Mouse (Mus musculus) forelimb bud, embryonic 11.5 days (tissue): ENCODE data around the gene Rasgrp4.

Experiments used
- DNase-seq: peaks from one replicate; pipeline ENCODE4 v3.0.0-alpha.2; 2012; ENCODE audit warnings: low read depth, low spot score

Gene Rasgrp4

GRCm38 (mm10) chr7:29146625-29147367 is 12.1 kb downstream of the Rasgrp4 start:
- DNase-seq: no peak

GRCm38 (mm10) chr7:29148771-29149170 is 14.1 kb downstream of the Rasgrp4 start:
- DNase-seq: no peak

- no peak for DNase-seq
These were observed 16.8 kb downstream of the Rasgrp4 start for GRCm38 (mm10) chr7:29151486-29151885.

DNA sequence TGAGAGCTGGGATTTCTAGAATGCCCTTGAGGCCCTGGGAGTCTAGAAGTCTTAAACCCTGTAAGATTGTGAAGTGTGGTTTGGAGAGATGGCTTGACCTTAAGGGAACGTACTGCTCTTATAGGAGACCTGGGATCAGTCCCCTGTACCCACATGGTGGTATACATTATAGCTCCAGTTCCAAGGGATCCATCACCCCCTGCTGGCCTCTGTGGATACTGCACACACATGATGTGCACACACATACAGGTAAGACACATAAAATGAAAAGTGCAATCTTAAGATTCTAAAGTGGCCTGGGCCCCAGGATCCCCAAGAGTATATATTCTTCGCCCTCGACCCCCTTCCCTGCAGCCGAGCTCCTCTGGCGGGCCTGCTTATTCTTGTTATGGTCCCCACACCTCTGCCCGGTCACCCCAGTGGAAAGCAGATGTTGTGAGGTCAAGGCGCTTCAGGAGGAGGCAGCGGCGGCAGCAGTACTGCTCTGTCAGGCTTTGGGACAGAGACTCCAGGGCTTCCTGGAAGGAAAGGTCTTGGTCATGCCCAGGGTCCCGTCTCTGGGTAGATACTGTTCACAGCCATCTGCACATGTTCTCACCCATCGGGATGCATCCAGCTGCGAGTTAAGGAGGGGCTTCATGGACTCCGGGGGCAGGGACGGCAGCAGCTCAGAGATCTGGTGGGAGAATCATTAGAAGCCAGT is 19.5 kb downstream of the Rasgrp4 start:
- DNase-seq: no peak

- peak; percentile 70 for DNase-seq
These were observed 20.7 kb downstream of the Rasgrp4 start for GRCm38 (mm10) chr7:29155196-29155837.

DNA sequence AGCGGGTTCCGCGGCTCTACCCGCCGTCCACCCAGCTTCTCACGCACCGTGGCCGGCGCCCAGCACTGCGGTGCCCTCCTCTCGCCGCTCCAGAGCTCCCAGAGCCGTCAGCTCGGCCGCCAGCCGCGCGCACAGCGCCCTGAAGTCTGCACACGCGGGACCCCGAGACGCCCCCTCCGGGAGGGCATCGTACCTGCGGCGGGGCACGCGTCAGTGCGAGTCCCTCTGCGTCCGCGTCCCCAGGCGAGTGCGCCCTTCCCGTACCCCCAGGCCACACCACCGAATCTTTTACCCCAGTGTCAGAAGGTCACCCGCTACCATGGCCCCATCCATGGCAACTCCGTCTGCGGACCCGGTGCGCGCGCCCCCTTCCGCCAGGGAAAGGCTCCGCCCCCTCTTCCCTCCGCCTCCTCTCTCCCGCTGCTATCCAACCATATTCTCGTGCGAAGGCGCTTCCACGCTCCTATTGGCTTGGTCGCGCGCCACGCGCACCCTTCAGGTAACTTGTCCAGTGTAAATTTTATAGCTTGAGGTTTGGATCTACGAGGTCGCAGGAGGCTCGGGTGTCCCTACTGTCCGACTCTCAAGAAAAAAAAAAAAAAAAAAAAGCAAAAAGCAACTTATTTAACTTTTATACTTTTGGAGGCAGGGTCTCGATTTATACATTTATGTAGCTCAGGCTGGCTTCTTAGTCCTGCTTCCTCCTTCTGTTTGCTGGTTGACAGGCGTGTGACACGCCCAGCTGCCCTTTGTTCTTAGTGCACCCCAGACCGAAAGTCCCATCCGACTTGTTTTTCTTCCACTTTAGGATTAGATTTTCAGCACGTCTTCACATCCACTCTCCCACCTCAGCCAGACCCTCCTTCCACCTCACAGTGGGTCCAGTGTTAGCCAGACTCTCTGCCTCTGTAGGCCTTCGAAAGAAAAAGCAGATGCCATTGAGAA is 21.5 kb downstream of the Rasgrp4 start, which contains the start of gene Fam98c:
Fam98c (minus strand) TSS at position 397 of the 945 bp plus-strand sequence.
- DNase-seq: peak; percentile 85

GRCm38 (mm10) chr7:29158264-29158663 is 23.6 kb downstream of the Rasgrp4 start:
- no peak for DNase-seq

GRCm38 (mm10) chr7:29162294-29162693 is 27.6 kb downstream of the Rasgrp4 start:
- no peak for DNase-seq

DNA sequence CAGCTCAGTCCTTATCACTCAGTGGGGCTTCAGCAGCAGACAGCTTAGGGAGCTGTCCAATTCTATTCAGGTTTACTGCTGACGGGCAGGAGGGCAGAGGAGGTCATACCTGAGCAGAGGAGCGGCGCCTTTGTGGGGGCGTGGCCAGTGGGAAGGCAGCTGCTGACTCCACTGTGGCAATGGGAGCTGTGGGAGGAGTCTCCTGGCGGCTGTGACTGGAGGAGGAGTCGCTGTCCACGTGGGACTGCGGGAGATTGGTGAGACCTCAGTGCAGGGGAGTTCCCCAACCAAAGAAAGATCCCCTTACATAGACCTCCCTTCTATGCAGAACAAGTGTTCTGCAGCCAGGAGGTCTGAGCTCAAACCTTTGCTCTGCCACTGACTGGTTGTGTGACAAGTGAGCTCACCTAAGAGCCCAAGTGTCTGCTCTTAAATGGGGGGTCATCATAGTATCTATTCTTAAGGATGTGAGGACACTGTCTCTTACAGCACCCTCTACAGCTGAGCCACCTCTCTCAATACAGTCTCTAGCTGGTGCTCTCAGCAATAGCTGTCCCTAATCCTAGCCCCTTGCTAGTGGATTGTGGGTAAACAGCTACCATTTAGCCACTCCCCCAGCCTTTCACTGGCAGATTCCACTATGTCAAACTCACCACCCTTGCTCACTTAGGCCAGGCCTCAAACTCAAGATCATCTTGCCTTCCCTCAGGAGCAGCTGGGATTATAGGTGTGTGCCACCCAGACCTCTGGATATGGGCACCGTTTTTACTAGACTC is 28.3 kb downstream of the Rasgrp4 start:
- no peak for DNase-seq

DNA sequence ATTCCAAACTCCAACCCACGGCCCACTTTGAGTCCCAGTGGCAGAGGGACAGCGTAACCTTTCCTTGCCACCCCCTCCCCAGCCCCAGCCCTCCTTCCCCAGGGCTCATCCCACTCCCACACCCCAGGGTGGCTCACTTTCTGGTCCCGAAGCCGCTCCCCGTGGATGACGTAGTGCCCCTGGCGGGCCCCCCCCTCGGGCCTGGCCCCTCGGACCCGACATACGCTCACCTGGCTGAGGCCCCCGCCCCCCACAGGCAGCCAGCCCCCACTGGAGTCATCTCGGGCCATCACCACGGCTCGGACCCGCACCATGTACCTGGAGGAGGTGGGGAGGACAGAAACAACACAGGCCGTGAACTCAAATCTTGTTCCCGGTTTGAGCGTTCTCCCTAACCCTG is 33.0 kb downstream of the Rasgrp4 start:
- no peak for DNase-seq

GRCm38 (mm10) chr7:29168121-29168695 is 33.6 kb downstream of the Rasgrp4 start:
- no peak for DNase-seq

DNA sequence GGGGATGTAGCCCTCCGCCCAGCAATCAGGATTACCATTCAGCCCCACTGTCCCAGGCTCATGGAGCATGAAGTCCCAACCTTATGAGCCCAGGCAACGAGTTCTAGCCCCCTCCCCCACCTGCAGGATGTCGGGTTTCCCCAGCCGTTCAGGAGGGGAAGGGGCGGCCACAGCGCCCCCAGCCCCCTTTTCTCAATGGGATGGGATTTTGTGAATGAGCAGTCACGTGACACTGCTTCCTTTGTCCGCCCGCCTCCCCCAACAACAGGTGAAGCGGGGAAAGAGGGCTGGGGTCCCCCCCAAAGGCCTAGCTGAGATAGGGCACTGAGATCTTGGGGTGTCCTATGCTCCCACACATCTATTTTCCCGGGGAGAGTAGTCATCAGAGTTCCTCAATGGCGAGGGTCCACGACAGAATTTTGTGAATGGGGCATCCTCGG is 34.2 kb downstream of the Rasgrp4 start:
- DNase-seq: no peak

GRCm38 (mm10) chr7:29169231-29170065 is 34.8 kb downstream of the Rasgrp4 start:
- peak; percentile 79 for DNase-seq

GRCm38 (mm10) chr7:29170066-29170754 is 35.6 kb downstream of the Rasgrp4 start, which contains the start of the genes Ggn and Spred3:
Ggn (plus strand) TSS chr7:29170210.
Spred3 (minus strand) TSS chr7:29170411.
- peak; percentile 53 for DNase-seq

DNA sequence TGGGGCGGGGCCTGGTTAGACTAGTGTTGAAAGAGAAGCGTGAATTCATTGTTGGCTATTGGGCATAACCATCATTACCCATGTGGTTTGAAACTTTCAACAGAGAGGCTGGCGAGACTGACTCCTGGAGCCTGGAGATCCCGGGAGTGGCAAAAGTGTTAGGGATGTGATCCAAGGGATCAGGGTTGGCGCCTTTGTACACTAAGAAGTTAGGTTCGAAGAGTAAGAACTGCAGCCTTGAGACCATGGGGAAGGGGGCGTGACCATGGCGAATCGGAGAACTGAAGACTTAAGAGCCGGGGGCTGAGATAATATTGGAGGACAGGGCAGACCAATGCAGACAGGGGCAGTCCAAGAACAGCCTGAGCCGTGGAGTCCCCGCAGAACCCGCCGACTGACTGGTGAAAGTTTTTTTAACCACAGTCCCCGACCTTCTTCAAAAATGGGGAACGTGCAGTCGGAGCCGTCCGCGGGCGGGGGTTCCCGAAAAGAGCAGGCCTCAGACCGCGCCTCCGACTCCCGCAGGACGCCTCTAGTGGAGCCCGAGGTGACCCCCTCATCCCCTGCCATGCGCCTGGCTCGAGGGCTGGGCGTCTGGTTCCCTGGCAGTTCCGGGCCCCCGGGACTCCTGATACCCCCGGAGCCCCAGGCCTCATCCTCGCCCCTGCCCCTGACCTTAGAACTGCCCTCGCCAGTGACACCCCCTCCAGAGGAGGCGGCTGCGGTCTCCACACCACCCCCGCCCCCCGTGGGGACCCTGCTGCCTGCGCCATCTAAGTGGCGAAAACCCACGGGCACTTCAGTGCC is 36.3 kb downstream of the Rasgrp4 start:
- DNase-seq: no peak

DNA sequence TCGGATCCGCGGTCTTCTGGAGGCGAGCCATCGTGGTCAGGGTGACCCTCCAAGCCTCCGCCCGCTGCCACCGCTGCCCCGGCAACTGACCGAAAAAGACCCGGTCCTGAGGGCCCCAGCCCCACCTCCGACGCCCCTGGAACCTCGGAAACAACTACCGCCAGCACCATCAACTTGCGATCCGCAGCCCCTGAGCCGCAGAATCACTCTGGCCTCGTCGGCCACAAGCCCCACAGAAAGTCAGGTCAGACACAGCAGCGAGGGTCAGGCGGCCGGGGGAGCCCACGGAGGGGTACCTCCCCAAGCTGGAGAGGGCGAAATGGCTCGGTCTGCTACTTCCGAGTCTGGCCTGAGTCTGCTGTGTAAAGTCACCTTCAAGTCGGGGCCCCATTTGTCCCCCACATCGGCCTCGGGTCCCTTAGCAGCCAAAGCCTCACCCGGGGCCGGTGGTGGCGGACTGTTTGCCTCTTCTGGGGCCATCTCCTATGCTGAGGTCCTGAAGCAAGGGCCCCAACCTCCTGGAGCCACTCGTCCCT is 37.0 kb downstream of the Rasgrp4 start:
- DNase-seq: no peak

DNA sequence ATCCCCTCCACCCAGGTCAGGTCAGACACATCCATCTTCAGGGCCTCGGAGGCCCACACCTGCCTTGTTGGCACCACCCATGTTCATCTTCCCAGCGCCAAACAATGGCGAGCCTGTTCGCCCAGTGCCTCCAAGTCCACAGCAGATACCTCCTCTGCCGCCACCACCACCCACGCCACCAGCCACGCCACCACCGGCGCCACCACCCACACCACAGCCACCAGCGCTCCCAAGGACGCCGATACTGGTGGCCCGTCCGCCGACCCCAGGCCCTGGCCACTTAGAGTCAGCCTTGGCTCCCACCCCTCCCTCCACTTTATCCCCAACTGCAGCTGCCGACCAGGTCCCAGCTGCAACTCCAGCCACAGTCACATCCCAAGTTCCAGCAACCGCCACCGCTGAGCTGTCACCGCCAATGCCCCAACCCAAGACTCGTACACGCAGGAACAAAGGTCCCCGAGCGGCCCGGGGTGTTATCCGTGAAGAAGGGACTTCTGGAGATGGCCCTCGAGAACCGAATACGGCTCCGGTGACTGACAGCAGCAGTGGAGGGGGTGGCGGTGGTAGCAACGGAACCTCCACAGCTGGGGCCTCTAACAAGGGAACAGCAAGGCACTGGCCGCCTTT is 37.9 kb downstream of the Rasgrp4 start:
- no peak for DNase-seq
